Mouse (Mus musculus) c-Kit-negative CD71-positive TER-119-positive erythroid progenitor cells, embryonic 14.5 days (primary cell): Measurements from ENCODE around the gene Wdr45.

Experiments used
- DNase-seq: peaks from one replicate; pipeline ENCODE4 v3.0.0-alpha.2; 2013; ENCODE audit warnings: low read depth, low spot score

The Wdr45 gene

DNA sequence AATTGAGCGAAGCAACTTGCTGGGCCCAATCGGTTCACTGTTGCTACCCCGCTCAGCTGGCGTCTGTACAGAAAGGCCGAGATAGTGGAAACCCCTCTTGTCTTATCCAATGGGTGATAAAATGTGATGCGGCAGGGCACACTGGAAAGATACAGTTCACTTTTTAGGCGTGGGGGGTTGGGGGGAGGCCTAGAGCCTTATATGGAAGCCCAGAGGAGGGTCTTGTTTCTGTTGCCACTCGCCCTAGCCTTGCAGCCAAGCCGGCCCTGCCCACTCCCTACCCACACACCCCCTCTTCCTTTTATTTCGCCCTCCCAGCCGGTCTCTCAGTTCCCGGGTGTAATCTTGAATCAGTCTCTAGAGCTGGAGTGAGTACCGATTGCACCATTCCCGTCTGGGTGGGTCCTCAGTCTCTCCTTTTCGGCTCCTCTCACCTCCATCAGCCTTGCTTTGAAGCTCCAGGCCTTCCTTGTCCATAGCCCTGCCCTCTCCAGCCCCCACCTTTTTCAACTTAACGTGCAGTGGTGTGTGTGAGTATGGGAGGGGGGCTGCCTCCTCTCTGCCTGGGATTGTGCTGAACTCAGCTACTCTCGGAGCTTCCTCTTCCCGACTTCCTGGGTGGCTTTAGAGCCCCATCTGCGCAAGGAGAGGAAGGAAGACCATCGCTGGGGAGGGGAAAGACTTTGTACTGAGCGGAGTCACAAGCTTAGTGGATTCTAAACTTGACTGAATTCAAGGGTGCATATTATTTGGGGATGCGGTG, 49.7 kb downstream of the Wdr45 start:
- no peak for DNase-seq

DNA sequence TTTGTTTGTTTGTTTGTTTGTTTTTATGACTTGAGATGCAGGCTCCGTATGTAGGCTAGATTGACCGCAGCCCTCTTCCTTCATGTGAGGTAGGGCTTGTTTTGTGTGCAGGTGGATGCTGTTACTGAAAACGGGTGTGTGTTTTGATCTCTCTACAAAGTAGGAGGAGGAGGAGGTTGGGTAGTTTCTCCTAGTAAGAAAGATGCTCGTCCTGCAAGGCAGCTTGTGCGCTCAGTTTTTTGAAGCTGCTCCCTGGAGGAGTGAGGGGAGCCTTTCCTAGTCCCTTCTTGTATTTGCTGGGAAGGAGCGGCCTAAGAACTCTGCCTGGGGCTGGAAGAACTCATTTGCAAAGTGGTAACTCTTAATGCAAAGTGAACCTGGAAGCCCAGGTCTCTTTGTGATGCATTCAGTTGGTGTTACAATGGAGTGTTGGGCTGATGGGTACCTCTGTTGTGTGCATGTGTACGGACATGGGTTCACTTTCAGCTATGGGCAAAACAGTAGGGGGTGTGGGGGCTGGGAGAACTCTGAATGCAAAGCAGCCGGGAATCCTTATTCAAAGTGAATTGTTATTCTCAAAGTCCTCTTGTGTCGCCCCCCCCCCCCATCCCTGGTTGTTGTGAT, 50.6 kb downstream of the Wdr45 start:
- DNase-seq, result no peak

DNA sequence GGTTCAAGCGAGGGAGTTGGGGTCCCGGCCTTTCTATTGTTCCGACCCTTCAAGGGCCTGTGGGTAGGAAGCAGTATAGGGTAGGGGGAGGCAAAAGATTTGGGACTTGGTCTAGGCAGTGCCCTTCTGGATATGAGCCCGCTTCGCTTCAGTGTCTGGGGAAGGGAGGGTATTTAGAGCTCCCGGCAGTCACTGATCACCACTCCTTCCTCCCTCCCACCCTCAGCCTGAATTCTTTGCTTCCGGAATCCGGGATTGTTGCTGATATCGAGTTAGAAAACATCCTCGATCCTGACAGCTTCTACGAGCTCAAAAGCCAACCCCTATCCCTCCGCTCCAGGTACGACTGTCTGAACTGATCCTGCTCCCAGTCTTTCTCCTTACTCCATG, 51.1 kb downstream of the Wdr45 start:
- DNase-seq, result no peak

GRCm38 (mm10) chrX:7765764-7766163, 51.6 kb downstream of the Wdr45 start:
- no peak for DNase-seq

GRCm38 (mm10) chrX:7769302-7770017, 55.3 kb downstream of the Wdr45 start:
- DNase-seq, result no peak

DNA sequence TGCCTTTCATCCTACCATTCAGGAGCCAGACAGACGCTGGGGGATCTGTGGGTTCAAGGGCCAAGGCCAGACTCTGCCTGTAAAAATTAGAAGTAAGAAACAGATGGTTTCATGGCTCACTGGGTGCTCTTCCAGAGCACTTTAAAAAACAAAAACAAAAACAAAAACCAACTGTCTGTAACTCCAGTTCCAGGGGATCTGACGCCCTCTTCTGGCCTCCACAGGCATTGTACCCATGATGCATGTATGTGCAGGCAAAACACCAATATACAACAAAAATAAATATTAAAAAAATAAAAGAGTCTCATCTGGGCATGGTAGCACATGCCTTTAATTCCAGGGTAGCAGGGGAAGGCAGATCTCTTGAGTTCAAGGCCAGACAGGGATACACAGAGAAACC, 58.6 kb downstream of the Wdr45 start:
- no peak for DNase-seq

GRCm38 (mm10) chrX:7775501-7776205, 61.5 kb downstream of the Wdr45 start:
- no peak for DNase-seq

DNA sequence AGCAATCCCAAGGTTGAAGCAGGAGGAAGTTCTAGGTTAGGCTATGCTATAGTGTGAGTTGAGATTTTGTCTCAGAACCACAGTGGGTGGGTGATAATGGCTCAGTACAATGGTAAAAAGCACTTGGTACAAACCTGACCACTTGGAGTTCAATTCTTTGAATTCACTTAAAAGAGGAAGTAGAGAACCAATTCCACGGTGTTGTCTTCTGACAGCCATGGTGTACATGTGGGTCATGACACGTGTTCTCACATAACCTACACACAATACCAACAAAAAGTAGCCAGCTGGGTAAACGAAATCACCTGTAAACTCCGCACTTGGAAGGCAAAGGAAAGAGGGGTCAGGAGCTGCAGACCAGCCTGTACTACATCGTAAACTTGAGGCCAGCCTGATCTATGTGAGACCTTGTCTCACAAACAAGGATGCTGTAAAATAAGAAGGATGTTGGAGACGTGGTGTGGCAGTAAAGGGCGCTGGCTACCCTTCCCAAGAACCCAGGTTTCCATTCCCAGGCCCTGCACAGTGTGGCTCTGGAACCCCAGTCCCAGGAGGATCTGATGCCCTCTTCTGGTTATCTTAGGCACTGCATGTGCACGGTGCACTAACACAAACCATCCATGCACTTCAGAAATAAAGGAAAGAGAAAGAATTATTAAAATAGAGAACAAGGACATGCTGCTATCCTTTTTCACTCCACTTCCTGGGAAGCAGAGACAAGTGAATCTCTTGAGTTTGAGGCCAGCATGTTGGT, 62.4 kb downstream of the Wdr45 start:
- no peak for DNase-seq
